Mouse (Mus musculus): ENCODE data around the gene Dmrta2.
A peak's percentile ranks its signal among the peaks of the same experiment; 100 is the strongest.

Gene Dmrta2

DNA sequence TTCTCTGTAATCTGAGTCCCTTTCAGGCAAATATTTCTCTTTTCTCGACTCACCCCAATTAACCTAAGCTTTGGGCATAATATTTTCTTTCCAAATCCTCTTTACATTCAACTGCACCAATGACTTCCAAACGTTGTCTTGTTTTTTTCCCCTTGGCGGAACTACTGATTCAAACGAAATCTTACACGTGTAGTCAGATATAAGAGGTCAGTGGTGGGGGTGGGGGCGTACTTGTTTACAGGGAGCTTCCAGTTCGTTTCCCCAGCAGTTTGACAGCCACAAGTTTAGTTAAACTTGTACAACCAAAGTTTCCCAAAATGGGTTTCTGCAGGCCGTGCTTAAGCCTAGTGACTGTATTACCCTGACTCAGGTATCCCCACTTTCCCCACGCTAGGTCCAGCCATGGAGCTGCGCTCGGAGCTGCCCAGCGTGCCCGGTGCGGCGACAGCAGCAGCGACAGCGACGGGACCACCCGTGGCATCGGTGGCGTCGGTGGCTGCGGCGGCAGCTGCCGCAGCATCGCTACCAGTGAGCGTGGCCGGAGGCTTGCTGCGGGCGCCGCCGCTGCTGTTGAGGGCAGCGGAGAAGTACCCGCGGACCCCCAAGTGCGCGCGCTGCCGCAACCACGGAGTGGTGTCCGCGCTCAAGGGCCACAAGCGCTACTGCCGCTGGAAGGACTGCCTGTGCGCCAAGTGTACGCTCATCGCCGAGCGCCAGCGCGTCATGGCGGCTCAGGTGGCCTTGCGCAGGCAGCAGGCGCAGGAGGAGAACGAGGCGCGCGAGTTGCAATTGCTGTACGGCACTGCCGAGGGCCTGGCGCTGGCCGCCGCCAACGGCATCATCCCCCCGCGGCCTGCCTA lies 1.8 kb downstream of the Dmrta2 start:
- no peak for DNase-seq

DNA sequence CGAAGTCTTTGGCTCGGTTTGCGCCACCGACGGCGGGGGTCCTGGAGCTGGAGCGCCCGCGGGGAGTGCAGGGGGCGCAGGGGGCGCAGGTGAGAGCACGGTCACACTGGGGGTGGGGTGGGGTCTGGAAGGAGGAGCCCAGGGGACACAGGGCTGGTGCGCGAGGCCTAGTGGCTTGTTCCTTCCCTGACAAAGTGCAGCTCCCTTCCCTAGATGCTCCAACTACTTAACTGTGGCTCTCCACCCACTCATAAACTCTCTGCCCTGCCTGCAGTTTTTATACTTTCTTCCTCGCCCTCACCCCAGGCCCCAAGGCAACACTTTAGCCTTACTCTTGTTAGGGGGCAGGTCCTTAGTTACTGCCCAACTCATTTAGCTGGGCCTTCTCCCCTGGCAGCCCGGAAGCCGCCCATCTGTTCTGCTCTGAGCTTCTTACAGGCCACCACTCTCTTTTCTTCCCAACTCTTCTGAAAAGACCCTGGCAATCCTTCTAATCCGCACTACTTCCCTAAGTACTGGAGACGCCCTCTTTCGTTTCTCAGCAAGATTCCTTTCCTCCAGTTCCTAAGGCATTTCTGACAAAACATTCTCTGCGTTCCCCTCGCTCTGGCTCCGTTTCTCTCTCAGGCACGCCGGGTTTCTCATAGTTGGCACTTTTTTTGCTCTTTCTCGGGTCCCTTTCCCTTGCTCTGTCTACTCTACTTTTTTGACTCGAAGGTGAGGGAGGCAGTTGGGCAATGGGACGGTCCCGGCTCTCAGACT lies 2.6 kb downstream of the Dmrta2 start:
- no peak for DNase-seq

DNA sequence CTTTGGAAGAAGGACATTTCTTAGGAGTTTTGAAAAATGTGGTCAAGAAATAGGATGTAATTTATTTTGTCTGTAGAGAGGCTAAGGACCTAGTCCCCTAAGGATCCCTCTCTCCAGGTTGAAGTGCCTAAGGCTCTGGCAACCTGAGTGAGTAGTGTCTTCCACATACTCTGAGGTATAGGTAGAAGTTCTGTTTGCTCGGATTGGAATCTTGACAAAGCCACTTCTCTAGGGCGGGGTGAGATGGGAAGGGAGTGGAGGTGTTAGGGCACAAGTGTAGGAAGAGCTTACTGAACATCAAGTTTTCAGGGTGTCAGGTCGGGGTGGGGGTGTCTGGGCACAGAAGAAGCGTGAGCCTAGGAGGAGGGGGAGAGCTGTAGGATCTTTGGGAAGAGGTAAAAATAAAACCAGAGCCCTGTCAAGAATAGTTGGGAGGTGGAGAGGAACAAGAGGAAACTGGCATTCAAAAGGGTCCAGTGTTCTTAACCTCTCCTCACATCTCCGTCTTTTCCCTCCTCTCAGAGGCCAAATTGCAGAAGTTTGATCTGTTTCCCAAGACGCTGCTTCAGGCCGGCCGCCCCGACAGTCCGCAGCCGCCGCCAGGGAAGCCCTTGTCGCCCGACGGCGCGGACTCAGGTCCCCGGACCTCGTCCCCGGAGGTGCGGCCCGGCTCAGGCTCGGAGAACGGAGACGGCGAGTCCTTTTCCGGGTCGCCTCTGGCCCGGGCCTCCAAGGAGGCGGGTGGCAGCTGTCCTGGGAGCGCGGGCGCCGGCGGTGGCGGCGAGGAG lies 3.4 kb downstream of the Dmrta2 start:
- DNase-seq, result no peak

DNA sequence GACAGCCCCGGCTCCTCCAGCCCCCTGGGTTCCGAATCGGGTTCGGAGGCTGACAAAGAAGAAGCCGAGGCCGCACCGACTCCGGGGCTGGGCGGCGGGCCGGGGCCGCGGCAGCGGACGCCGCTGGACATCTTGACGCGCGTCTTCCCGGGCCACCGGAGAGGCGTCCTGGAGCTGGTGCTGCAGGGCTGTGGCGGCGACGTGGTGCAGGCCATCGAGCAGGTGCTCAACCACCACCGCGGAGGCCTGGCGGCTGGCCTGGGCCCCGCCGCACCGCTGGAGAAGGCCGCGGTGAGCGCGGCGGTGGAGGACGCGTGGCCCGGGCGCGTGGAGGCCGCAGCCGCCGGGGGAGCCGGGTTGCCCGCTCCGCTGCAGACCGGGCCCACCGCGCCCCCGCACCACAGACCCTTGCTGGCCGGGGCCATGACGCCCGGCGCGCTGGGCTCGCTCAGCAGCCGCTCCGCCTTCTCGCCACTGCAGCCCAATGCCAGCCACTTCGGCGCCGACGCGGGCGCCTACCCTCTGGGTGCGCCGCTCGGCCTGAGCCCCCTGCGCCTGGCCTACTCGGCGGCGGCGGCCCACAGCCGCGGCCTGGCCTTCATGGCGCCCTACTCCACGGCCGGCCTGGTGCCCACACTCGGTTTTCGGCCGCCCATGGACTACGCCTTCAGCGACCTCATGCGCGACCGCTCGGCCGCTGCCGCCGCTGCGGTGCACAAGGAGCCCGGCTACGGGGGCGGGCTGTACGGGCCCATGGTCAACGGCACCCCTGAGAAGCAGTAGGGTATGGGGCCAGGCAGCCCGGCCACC lies 4.2 kb downstream of the Dmrta2 start:
- DNase-seq, result no peak

DNA sequence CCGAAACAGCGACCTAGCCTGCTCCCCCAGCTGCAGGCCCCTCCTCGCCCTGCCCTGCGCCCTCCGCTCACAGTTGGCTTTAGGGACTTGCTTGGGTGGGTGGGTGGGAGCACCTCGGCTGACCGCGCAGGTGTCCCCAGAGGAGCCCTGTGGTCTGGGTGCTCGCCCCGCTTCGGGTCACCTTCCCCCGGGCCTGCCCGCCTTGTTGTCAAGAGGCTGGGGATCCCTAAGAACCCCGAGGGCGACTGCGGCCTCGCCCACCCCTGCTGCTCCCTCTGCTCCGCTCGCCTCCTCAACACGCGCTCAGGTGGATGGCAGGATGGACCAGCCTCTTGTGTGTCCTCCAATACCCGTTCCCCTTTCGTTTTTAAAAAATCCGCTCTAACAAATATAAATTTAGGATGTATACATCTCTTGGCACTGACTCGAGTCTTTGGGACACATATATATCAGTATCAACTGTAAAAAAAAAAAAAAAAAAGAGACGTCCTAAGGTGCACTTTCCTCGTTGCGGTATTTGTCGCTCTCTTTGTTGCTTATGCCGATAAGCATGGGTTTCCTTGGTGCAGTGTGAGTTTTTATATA lies 4.9 kb downstream of the Dmrta2 start:
- no peak for DNase-seq

DNA sequence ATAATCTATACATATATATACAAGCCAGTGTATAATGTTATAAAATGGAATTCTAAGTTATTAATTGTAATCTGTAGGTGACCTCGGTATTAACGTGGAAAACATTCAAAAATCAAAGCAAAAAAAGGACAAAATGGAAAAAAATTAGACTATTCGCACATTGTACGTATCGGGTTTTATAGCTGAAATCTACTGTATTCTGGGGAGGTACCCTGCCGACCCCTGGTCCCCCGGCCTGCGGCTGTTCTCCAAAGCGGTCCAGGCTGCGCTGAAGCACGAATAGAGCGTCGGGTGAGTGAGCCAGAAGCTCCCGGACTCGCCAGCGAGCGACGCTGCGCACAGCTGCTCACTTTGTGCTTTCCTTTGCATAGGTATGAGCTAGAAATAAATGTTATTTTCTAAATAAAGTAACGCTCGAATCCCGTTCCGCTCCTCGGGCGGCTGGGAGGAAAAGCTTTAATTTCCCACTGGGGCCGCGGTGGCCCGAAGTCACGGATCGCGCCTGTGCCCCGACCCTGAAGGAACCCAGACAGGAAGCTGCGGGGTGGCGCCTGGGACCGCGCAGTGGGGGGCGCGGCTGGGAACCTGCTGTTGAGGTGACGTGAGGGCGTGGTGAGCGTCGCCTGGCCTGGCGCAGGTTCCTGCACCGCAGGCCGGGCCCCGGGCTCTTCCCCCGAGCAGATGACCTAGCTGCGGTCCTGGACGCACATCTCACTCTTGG lies 5.6 kb downstream of the Dmrta2 start:
- DNase-seq, result no peak

DNA sequence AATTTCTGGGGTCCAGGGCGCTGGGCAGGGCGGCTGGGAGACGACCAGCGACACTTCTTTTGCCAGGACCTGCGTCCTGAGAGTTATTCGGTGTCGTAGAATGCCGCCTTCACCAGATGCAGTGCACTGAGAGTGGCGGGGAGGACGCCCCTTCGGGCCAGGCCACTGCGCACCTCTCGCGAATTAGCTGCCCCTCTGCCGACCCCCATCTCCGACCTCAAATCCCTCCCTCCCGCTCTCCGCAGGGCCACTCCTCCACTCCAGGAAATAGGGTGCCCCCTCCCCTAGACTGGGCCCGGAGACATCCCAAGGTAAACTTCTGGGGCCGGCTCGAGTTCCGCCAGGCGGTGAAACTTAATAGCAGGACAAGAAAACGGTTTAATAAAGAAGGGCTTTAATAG lies 6.2 kb downstream of the Dmrta2 start:
- no peak for DNase-seq

DNA sequence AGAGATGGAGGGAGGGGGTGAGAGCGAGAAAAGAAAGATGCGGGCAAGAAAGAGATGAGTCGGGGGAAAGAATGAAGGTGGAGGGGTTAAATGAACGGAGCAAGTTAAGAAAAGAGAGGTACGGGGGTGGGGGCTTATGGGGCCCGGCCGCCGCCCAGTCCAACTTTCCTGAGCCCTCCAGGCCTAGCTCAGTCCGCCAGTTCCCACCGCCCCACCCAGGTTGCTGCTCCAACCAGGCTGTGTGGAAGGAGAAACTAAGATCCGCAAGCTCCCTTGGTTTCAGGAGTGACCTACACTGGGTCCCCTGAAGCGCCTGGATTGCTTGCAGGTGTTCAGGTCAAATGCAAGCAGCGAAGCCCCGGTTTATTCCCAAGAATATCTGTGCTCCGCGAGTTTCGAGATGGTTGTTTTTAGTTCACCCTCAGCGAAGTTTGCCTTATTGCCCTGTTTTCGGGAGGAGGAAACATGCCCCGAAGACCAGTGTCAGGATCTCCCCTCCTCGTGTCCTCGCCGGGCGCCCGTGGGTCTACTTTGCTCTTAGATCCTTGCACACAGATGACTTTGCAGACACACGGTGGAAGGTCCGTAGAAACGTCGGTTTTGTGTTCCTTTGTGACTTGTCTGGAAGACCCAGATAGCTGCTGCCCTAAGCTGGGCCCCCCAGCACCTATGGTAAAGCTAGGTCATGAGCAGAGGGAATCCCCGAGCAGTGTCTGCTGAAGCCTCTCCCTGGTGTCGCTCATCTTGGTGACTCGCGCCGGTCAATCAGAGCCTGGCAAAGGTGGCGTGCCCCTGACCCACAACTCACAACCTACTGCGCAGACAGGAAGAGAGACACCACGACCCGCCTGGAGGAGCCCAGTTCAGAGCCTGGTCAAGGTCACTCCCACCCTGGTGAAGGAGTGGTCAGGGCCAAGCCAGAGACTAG lies 6.9 kb downstream of the Dmrta2 start:
- DNase-seq, result no peak

DNA sequence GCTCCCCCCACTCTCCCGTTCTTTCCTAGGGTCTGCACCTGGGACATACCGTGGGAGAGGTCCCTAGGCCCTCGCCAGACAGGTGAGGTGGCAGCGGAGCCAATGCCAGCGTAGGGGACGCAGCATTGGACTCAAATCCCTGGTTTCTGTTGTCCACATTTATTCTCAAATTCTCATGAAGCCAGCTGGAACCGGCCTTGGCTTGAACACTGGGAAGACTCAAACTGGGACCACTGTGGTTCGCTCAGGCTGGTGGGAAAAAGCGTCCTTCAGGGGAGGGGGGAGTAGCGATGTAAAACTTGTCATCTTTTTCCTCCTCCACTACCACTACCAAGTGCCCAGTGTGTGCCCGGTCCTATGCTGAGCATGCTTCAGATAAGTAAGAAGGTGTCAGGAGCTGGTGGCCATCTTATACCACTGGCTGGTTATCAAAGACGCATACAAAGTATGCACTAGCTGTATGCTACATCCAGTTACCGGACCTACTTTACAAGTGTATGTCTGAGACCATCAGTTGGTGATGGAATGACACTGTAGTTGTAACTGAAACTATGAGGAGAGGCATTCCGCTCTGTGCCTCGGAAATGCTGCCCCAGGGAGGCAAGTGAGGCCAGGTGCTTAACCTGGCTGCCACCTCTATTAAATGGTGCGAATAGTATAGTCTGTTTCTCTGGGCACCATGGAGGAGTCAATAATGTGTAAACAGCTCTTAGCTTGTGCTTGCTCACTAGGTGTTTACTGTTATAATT lies 7.7 kb downstream of the Dmrta2 start:
- no peak for DNase-seq

DNA sequence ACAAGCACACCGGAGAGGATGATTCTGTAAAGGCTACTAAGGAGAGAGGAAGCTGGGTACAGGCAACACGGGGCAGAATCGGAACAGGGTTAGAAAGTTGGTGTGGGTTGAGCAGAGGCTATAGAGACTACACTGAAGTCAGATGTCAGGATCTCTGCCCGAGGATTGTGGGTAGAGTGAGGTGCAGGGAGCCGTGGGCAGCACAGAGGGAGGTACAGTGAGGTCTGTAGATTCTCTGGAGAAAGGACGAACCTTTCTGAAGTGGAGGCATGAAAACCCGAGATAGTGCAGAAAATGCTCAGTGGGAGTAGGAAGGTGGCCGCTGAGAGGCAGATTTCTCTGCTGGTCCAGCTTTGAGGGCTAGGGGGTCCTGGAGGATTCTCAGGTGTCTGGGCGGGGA lies 8.4 kb downstream of the Dmrta2 start:
- no peak for DNase-seq

DNA sequence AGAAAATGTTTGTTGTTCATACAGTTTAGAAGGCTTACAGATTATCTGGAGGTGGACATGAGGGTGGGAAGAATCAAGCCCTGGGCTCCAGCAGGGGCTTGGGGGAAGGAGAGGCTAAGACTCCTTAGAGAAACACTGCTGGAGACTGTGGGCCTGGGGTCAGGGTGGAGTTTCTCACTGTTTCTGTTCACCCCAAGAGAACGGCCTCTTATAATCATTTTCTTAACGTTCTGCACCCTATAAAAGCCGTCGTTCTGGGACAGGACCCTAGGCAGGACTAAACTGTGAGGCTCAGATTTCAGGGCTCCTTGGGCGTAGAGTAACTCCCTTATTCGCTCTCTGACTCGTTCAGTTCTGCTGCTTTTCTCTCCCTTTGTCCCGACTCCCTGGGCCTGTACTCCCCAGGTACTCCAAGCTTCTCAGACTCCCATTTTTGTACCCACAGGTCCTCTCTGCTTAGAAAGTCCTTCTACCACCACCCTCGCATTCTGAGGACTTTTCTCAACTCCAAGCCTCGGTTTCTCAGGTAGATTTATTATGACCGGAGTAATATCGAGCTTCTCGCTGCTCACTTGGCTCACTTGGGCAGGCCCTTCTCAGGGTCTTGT lies 9.0 kb downstream of the Dmrta2 start:
- no peak for DNase-seq

DNA sequence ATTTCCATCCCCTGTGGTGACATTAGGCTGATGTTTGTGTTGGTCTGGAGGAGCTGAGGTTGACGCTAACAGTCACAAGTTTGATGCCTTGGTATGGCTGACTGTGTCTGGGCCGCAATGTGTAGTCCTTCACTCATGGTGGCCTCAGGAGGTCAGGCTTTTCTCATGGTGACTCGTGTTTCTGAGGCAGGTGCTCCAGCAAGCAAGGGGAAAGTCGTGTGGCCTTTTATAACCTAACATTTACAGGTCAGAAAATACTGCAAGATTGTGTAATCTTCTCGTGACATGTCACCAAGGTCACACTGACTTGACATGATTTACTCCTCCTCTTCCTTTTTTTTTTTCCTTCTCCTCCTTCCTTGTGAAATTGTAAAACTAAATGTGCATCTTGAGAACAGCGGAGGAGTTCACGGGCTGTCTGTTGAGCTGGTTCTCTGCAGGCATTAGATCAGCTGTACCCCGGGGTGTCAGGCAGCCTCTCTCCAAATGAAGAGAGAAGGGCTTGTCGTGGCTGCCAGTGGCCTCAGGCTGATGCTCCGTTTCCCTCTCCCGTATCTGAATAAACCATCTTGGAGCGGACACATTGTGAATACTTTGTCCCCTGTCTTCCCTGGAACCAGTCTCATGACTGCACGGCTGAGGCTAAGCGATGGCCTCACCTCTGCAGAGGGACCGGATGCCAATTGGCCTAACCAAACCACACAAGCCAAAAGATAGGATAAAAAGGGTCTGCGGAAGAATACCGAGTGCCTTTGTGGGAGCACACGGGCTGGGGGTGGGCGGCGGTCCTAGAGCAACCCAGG lies 9.9 kb downstream of the Dmrta2 start:
- no peak for DNase-seq

DNA sequence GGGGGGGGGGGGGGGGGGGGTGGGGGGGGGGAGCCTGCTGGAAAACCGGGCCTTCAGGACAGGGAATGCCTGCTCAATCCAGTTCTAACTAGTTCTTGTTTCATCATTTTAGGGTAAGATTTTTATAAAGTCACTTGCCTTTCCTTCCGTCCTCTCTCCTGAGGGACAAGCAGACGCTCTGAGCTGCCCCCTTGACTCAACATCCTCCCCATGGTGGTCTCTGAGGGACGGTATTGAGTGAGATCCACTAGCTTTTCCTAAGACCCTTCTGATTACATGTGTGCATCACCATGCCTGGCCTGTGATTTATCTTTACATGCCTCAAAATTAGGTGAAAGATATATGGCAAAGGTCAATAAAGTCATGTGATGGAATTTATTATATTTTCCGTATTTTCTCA lies 10.6 kb downstream of the Dmrta2 start:
- DNase-seq, result no peak

DNA sequence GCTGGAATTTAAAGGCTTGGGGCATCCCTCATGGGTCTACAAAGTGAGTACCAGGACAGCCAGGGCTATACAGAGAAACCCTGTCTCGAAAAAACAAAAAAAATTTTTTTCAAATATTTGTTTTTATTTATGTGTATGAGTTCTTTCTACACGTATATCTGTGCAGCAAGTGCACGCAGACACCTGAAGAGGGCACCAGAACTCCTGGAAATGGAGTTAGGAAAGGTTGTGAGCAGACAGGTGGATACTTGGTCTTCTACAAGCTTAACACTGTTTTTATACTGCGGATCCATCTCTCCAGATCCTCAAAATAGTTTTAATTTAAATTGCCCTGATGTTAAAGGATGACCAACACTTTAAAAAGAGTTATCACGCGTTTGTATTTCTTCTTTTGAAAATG lies 11.4 kb downstream of the Dmrta2 start:
- no peak for DNase-seq

DNA sequence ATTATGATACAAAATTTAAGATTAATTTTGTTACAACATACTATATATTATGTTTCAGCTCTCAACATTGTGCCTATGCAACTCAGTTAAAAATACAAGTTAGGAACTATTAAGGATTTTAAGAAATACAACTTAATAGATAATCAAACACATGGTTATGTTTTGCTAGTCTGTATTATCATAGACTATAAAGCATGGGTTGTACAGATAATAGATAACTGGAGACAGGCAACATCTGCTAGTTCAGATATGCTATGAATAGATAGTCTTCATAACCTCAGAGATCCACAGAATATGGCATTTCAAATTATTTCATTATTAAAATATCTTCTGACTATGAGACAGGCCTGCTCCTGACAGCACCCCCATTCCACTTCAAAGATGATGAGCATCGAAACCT lies 28.2 kb downstream of the Dmrta2 start:
- no peak for DNase-seq

DNA sequence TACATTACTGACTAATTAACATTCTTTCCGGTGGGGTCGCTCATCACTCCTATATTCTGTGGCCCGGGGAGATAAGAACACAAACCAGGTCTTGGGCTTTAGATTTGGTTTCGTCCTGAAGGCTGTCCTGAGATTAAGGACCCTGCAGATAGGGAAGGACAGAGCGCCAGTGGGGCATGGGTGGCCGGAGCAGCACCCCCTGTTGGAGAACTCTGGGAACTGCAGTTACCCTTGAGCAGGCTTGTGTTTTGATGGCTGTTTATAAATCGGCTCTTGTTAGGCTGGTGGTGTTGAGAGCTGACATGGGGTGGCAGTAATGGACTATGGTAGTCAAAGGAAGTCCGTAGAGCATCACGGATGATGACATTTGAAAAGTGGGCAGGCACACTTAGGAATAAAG lies 41.3 kb downstream of the Dmrta2 start:
- DNase-seq, result no peak

DNA sequence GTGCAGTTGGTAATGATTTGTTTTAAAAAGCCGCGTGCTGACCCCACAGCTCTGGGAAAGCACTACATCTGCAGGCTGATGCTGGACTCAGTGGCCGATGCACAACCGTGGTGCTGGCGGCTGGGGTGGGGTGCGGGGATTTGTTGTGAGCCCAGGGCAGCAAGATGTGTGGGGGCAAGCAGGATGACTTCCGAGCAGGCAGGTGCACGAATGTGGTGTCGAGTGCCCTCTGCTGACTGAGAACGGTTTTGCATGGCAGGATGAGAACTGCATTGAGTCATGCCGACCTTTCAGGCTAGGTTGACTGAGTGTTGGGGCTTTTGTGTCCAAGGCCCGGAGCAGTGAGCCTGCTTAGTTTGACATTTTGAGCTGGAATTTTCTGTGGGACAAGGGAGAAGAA lies 42.4 kb downstream of the Dmrta2 start:
- DNase-seq, result peak; percentile 83 to 90

DNA sequence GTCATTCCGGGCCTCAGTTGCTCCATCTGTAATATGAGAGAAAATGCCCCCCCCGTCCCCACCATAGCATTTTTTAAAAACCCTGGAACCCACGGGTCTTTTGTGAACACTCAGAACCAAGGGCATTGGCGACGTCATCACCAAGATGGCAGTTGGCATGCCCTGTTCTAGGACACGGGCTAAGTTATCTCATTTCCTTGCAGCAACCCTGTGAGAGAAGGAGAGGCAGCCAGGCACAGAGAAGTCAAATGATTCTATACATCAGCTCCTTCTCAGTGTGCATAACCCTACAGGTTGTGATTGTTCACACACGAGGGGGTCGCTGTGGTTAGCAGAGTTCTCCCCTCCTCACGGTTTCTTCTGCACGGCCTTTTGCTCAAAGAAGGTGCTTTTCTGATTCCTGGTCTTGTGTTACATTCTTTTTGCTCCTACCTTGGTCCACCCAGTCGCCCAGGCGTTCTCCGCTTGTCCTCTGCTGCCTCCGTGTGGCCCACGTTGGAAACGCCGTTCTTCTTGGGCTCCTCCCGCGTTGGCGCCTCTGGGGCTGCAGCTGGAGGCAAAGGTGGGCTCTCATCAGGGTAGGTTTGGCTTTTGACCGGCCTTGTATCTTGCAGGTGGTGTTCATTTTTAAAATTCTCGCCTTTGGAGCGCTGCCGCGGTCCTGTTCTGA lies 44.2 kb downstream of the Dmrta2 start:
- peak; percentile 81 to 89 for DNase-seq

All from cerebellum, postnatal 25 days (tissue).